Mouse (Mus musculus) CH12.LX (cell line): ENCODE data around the gene Rgl1.

ENCODE experiments used
- CHD1 ChIP-seq: IDR thresholded peaks from 2 replicates; pipeline ENCODE4 v1.6.1; 2012; ENCODE audit warnings: low read depth, low read length, improper control_type of control experiment, inconsistent platforms
- CHD2 ChIP-seq: IDR thresholded peaks from 2 replicates; pipeline ENCODE4 v1.6.1; 2011; ENCODE audit warnings: low read length, improper control_type of control experiment
- CTCF ChIP-seq, 2 experiments: IDR thresholded peaks in 1 of 2; conservative IDR thresholded peaks in 1 of 2; 2 replicates each; pipeline ENCODE4 v1.5.1; 2011 to 2012; ENCODE audit warnings: low read depth in 2 of 2, low read length in 2 of 2, improper control_type of control experiment in 1 of 2, inconsistent platforms in 1 of 2, mild to moderate bottlenecking in 1 of 2, moderate library complexity in 1 of 2
- EP300 ChIP-seq: IDR thresholded peaks from 2 replicates; pipeline ENCODE4 v1.6.1; 2011; ENCODE audit warnings: low read length, improper control_type of control experiment
- ETS1 ChIP-seq: conservative IDR thresholded peaks from 2 replicates; pipeline ENCODE4 v1.6.1; 2012; ENCODE audit warnings: low read depth, mild to moderate bottlenecking, inconsistent platforms, low read length, improper control_type of control experiment, moderate library complexity
- MAZ ChIP-seq: IDR thresholded peaks from 2 replicates; pipeline ENCODE4 v1.6.1; 2012; ENCODE audit warnings: low read depth, mild to moderate bottlenecking, inconsistent platforms, low read length, improper control_type of control experiment, moderate library complexity
- MXI1 ChIP-seq: IDR thresholded peaks from 2 replicates; pipeline ENCODE4 v1.6.1; 2011; ENCODE audit warnings: mild to moderate bottlenecking, low read depth, low read length, improper control_type of control experiment
- POLR2A ChIP-seq: IDR thresholded peaks from 2 replicates; pipeline ENCODE4 v1.6.1; 2011; ENCODE audit warnings: low read depth, mild to moderate bottlenecking, improper control_type of control experiment, low read length
- POLR2AphosphoS2 ChIP-seq: IDR thresholded peaks from 2 replicates; pipeline ENCODE4 v1.6.1; 2011; ENCODE audit warnings: low read depth, low read length, improper control_type of control experiment
- RAD21 ChIP-seq: IDR thresholded peaks from 2 replicates; pipeline ENCODE4 v1.6.1; 2011; ENCODE audit warnings: low read depth, mild to moderate bottlenecking, low read length, improper control_type of control experiment, moderate library complexity
- UBTF ChIP-seq: IDR thresholded peaks from 2 replicates; pipeline ENCODE4 v1.6.1; 2012; ENCODE audit warnings: low read depth, mild to moderate bottlenecking, inconsistent platforms, low read length, improper control_type of control experiment, moderate library complexity
- ZC3H11A ChIP-seq: IDR thresholded peaks from 2 replicates; pipeline ENCODE4 v1.6.1; 2012; ENCODE audit warnings: low read depth, mild to moderate bottlenecking, inconsistent platforms, low read length, improper control_type of control experiment

GRCm38 (mm10) chr1:152707560-152707959, 58.6 kb downstream of the Rgl1 start:
- TF ChIP-seq CTCF (conservative IDR thresholded peaks at IDR 0.05 in 1 of 2, IDR thresholded peaks at IDR 0.05 in 1 of 2; ENCODE audit: low read depth in 2 of 2, low read length in 2 of 2): no peak
- TF ChIP-seq CHD2: no peak
- no peak for TF ChIP-seq RAD21
- TF ChIP-seq EP300: no peak
- no peak for TF ChIP-seq POLR2A
- no peak for TF ChIP-seq ZC3H11A
- TF ChIP-seq ETS1: no peak
- TF ChIP-seq UBTF: no peak
- TF ChIP-seq POLR2AphosphoS2: no peak
- TF ChIP-seq CHD1: no peak
- TF ChIP-seq MAZ: no peak
- no peak for TF ChIP-seq MXI1
